Mouse (Mus musculus): Measurements from ENCODE around the gene Pfdn2. TPM values are rescaled to one million over a fixed set of nuclear protein-coding genes. Genes with fewer than 3 reads are reported as not detected.
A peak's percentile ranks its signal among the peaks of the same experiment; 100 is the strongest.
"Not testable (repeated sequence)": the region's sequence is repeated elsewhere in the genome, so short reads cannot be mapped to it uniquely, and the experiment has no call there.

Gene Pfdn2
- 30.9 and 37.8 TPM in 2 replicates for polyA plus RNA-seq (2015; fragmentation: Nextera tagmentation; extraction: Ambion mirVana)

- Histone ChIP-seq H3K4me3 (ENCODE audit: low read depth, low read length) (peak within 1 kb of the TSS; percentile 86), H3K9me3 (replicated peaks; ENCODE audit: control insufficient read depth, low read length) (peaks cover 2% of the 10 kb centered on the region; the same call in 1 of the 2 replicates), H3K27me3 (ENCODE audit: control insufficient read depth, insufficient read depth, low read depth, low read length) (no peaks in the 10 kb centered on the region), H3K27ac (ENCODE audit: low read length) (peak within 1 kb of the TSS; percentile 80), H3K4me2 (ENCODE audit: low read depth, low read length) (peak within 1 kb of the TSS; percentile 81), H3K4me1 (ENCODE audit: control insufficient read depth, low read depth, low read length) (peaks cover 15% of the 10 kb centered on the region), H3K9ac (ENCODE audit: low read depth, low read length) (peak within 1 kb of the TSS; percentile 80), H3K36me3 (ENCODE audit: control insufficient read depth, insufficient read depth) (peaks cover 13% of the 10 kb centered on the region; the same call in 1 of the 2 replicates)
- under 1% methylated on average over 53 of the region's 53 CpGs for WGBS (ENCODE audit: insufficient replicate concordance)
- ATAC-seq (ENCODE audit: low read depth) = peak; percentile 90
These were observed at the start of gene Pfdn2, which contains the start of gene Nit1 for GRCm38 (mm10) chr1:171345225-171346094. Gene Pfdn2 (plus strand): TSS chr1:171345670. Gene Nit1 (minus strand): TSS chr1:171345646.

GRCm38 (mm10) chr1:171298226-171298625, 47.2 kb upstream of the Pfdn2 start:
- Histone ChIP-seq H3K9me3 (replicated peaks; ENCODE audit: control insufficient read depth, low read length) (no peaks in the 10 kb centered on the region; the same call in 1 of the 2 replicates), H3K4me3 (ENCODE audit: low read depth, low read length) (no peak overlapping the region), H3K27me3 (ENCODE audit: control insufficient read depth, insufficient read depth, low read depth, low read length) (peaks cover 13% of the 10 kb centered on the region), H3K36me3 (ENCODE audit: control insufficient read depth, insufficient read depth) (no peaks in the 10 kb centered on the region), H3K9ac (ENCODE audit: low read depth, low read length) (no peak overlapping the region), H3K4me2 (ENCODE audit: low read depth, low read length) (no peak overlapping the region), H3K4me1 (ENCODE audit: control insufficient read depth, low read depth, low read length) (peaks cover 7% of the 10 kb centered on the region), H3K27ac (ENCODE audit: low read length) (no peak overlapping the region)
- 55% methylated on average over 3 of the region's 3 CpGs for WGBS (ENCODE audit: insufficient replicate concordance)
- no peak for ATAC-seq (ENCODE audit: low read depth)

- ATAC-seq (ENCODE audit: low read depth); H3K4me1 ChIP-seq (ENCODE audit: control insufficient read depth, low read depth, low read length); H3K4me2 ChIP-seq (ENCODE audit: low read depth, low read length); H3K9ac ChIP-seq (ENCODE audit: low read depth, low read length); H3K9me3 ChIP-seq (replicated peaks; ENCODE audit: control insufficient read depth, low read length); H3K36me3 ChIP-seq (ENCODE audit: control insufficient read depth, insufficient read depth); H3K27me3 ChIP-seq (ENCODE audit: control insufficient read depth, insufficient read depth, low read depth, low read length); H3K27ac ChIP-seq (ENCODE audit: low read length); H3K4me3 ChIP-seq (ENCODE audit: low read depth, low read length): not testable (repeated sequence)
- 60% methylated on average over 5 of the region's 5 CpGs for WGBS (ENCODE audit: insufficient replicate concordance)
These were observed 39.3 kb upstream of the Pfdn2 start for GRCm38 (mm10) chr1:171306157-171306556.

- H3K9ac ChIP-seq (ENCODE audit: low read depth, low read length) = no peak overlapping the region
- WGBS (ENCODE audit: insufficient replicate concordance) = 42% methylated on average over 2 of the region's 2 CpGs
- ATAC-seq (ENCODE audit: low read depth) = no peak
These were observed 36.1 kb upstream of the Pfdn2 start for GRCm38 (mm10) chr1:171309321-171309720.

GRCm38 (mm10) chr1:171319748-171320147, 25.7 kb upstream of the Pfdn2 start:
- Histone ChIP-seq H3K4me2 (ENCODE audit: low read depth, low read length) (peak overlapping the region; percentile 13; the same call in 1 of the 2 replicates), H3K27me3 (ENCODE audit: control insufficient read depth, insufficient read depth, low read depth, low read length) (no peaks in the 10 kb centered on the region), H3K4me1 (ENCODE audit: control insufficient read depth, low read depth, low read length) (peaks cover 4% of the 10 kb centered on the region; the same call in 1 of the 2 replicates), H3K9me3 (replicated peaks; ENCODE audit: control insufficient read depth, low read length) (no peaks in the 10 kb centered on the region), H3K27ac (ENCODE audit: low read length) (no peak overlapping the region), H3K36me3 (ENCODE audit: control insufficient read depth, insufficient read depth) (no peaks in the 10 kb centered on the region), H3K9ac (ENCODE audit: low read depth, low read length) (no peak overlapping the region), H3K4me3 (ENCODE audit: low read depth, low read length) (no peak overlapping the region)
- 30% methylated on average over 7 of the region's 7 CpGs for WGBS (ENCODE audit: insufficient replicate concordance)
- ATAC-seq (ENCODE audit: low read depth) = no peak

More at GRCm38 (mm10) chr1:171309321-171309720, 36.1 kb upstream of the Pfdn2 start:
- H3K4me1 ChIP-seq (ENCODE audit: control insufficient read depth, low read depth, low read length) = no peaks in the 10 kb centered on the region
- no peaks in the 10 kb centered on the region for H3K27me3 ChIP-seq (ENCODE audit: control insufficient read depth, insufficient read depth, low read depth, low read length)
- no peaks in the 10 kb centered on the region for H3K36me3 ChIP-seq (ENCODE audit: control insufficient read depth, insufficient read depth)
- no peak overlapping the region for H3K4me3 ChIP-seq (ENCODE audit: low read depth, low read length)
- H3K9me3 ChIP-seq (replicated peaks; ENCODE audit: control insufficient read depth, low read length) = no peaks in the 10 kb centered on the region
- no peak overlapping the region for H3K27ac ChIP-seq (ENCODE audit: low read length)
- H3K4me2 ChIP-seq (ENCODE audit: low read depth, low read length) = no peak overlapping the region

- 33% methylated on average over 5 of the region's 5 CpGs for WGBS (ENCODE audit: insufficient replicate concordance)
These were observed 25.3 kb upstream of the Pfdn2 start for GRCm38 (mm10) chr1:171320151-171320550.

GRCm38 (mm10) chr1:171321415-171321814, 24.1 kb upstream of the Pfdn2 start:
- Histone ChIP-seq H3K4me2 (ENCODE audit: low read depth, low read length) (no peak overlapping the region), H3K27me3 (ENCODE audit: control insufficient read depth, insufficient read depth, low read depth, low read length) (no peaks in the 10 kb centered on the region), H3K4me1 (ENCODE audit: control insufficient read depth, low read depth, low read length) (peaks cover 4% of the 10 kb centered on the region; the same call in 1 of the 2 replicates), H3K9ac (ENCODE audit: low read depth, low read length) (no peak overlapping the region), H3K36me3 (ENCODE audit: control insufficient read depth, insufficient read depth) (no peaks in the 10 kb centered on the region), H3K9me3 (replicated peaks; ENCODE audit: control insufficient read depth, low read length) (no peaks in the 10 kb centered on the region), H3K27ac (ENCODE audit: low read length) (no peak overlapping the region), H3K4me3 (ENCODE audit: low read depth, low read length) (no peak overlapping the region)
- no peak for ATAC-seq (ENCODE audit: low read depth)

More at GRCm38 (mm10) chr1:171320151-171320550, 25.3 kb upstream of the Pfdn2 start:
- Histone ChIP-seq H3K9ac (ENCODE audit: low read depth, low read length) (no peak overlapping the region), H3K4me2 (ENCODE audit: low read depth, low read length) (peak overlapping the region; percentile 13; the same call in 1 of the 2 replicates), H3K9me3 (replicated peaks; ENCODE audit: control insufficient read depth, low read length) (no peaks in the 10 kb centered on the region), H3K4me3 (ENCODE audit: low read depth, low read length) (no peak overlapping the region), H3K4me1 (ENCODE audit: control insufficient read depth, low read depth, low read length) (peaks cover 4% of the 10 kb centered on the region; the same call in 1 of the 2 replicates), H3K27ac (ENCODE audit: low read length) (no peak overlapping the region), H3K27me3 (ENCODE audit: control insufficient read depth, insufficient read depth, low read depth, low read length) (no peaks in the 10 kb centered on the region), H3K36me3 (ENCODE audit: control insufficient read depth, insufficient read depth) (no peaks in the 10 kb centered on the region)
- ATAC-seq (ENCODE audit: low read depth) = no peak

- peak; percentile 32; the same call in 1 of the 2 replicates for ATAC-seq (ENCODE audit: low read depth)
- peak overlapping the region; percentile 48; the same call in 1 of the 2 replicates for H3K27ac ChIP-seq (ENCODE audit: low read length)
- no peak overlapping the region for H3K4me2 ChIP-seq (ENCODE audit: low read depth, low read length)
- peaks cover 4% of the 10 kb centered on the region; the same call in 1 of the 2 replicates for H3K4me1 ChIP-seq (ENCODE audit: control insufficient read depth, low read depth, low read length)
- no peaks in the 10 kb centered on the region for H3K27me3 ChIP-seq (ENCODE audit: control insufficient read depth, insufficient read depth, low read depth, low read length)
- H3K9ac ChIP-seq (ENCODE audit: low read depth, low read length) = no peak overlapping the region
- H3K36me3 ChIP-seq (ENCODE audit: control insufficient read depth, insufficient read depth) = no peaks in the 10 kb centered on the region
- no peak overlapping the region for H3K4me3 ChIP-seq (ENCODE audit: low read depth, low read length)
- 76% methylated on average over 1 of the region's 1 CpGs for WGBS (ENCODE audit: insufficient replicate concordance)
- no peaks in the 10 kb centered on the region for H3K9me3 ChIP-seq (replicated peaks; ENCODE audit: control insufficient read depth, low read length)
These were observed 23.5 kb upstream of the Pfdn2 start for GRCm38 (mm10) chr1:171322012-171322411.

- H3K36me3 ChIP-seq (ENCODE audit: control insufficient read depth, insufficient read depth) = no peaks in the 10 kb centered on the region
- H3K4me3 ChIP-seq (ENCODE audit: low read depth, low read length) = no peak overlapping the region
- H3K9ac ChIP-seq (ENCODE audit: low read depth, low read length) = no peak overlapping the region
- no peak overlapping the region for H3K27ac ChIP-seq (ENCODE audit: low read length)
- no peak for ATAC-seq (ENCODE audit: low read depth)
- H3K4me2 ChIP-seq (ENCODE audit: low read depth, low read length) = no peak overlapping the region
- peaks cover 24% of the 10 kb centered on the region for H3K4me1 ChIP-seq (ENCODE audit: control insufficient read depth, low read depth, low read length)
- H3K27me3 ChIP-seq (ENCODE audit: control insufficient read depth, insufficient read depth, low read depth, low read length) = no peaks in the 10 kb centered on the region
- H3K9me3 ChIP-seq (replicated peaks; ENCODE audit: control insufficient read depth, low read length) = no peaks in the 10 kb centered on the region
- WGBS (ENCODE audit: insufficient replicate concordance) = 74% methylated on average over 2 of the region's 2 CpGs
These were observed 19.9 kb upstream of the Pfdn2 start for GRCm38 (mm10) chr1:171325571-171325970.

All from liver, embryonic 16.5 days (tissue).